Mouse (Mus musculus): ENCODE measurements around the gene Plcl2.

DNA sequence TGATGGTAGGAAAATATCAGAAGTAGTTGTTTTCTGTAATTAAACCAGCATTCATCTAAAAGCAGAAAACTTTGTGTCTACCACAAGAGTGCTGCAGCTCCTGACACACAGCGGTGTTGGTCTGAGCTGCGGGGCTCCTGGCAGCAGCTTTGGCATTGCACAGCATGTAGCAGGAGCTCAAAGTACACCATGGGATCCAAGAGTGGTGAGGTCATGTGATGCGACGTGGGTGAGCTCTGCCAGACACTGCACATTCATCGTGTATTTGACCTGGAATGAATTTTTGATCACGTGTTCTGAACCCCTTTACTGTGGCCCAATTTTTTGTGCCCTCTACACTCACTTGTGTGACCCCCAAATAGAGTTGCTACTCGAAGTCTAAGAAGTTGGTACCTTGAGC is 6.1 kb upstream of the Plcl2 start:
- TF ChIP-seq GATA1 (IDR thresholded peaks at IDR 0.05; ENCODE audit: borderline replicate concordance, low read length) (no peak), FLI1 (IDR thresholded peaks at IDR 0.05; ENCODE audit: low read length) (no peak)
